Mouse (Mus musculus): ENCODE measurements at regions not wholly inside any gene's neighbourhood (a gene's known extent, or its start where the extent isn't known, plus 50 kb on each side); places are given as distances from the start of the nearest gene placed in this dataset.
"Not testable (repeated sequence)": the region's sequence is repeated elsewhere in the genome, so short reads cannot be mapped to it uniquely, and the experiment has no call there.

GRCm38 (mm10) chr10:113759099-113759498 is 830.3 kb upstream of the Atxn7l3b start:
- DNase-seq (ENCODE audit: low read depth, low spot score): no peak

- no peak for DNase-seq (ENCODE audit: low read depth, low spot score)
Measured at GRCm38 (mm10) chr10:113736224-113736623, 807.4 kb upstream of the Atxn7l3b start.

DNA sequence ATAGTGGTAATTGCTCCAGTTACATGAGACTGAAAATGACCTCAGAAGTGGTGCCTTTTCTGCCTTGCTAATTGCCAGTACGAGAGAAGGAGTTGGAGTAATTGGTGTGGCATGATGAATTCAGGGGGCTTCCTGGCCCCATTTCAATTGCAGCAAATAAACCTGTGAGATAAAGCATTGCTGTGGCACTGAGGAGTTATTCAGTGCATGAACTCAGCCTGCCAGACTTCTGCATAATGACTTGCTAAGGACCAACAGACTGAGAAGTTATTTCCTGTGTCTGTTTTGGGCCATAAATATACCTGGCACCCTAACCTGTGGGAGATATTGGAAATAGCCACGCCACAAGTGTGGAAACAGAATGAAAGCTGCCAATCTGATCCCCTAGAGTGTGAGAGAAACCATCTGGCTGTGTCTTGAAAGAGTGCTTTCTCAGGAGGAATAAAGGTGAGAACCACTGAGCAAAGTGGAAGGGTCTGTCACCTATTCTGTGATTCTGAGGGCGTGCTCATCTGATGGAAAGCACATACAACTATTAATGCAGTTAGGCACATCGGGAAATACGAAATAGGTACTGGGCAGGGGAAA is 776.4 kb upstream of the Atxn7l3b start:
- no peak for DNase-seq (ENCODE audit: low read depth, low spot score)

GRCm38 (mm10) chr10:113670636-113671035 is 741.8 kb upstream of the Atxn7l3b start:
- not testable (repeated sequence) for DNase-seq (ENCODE audit: low read depth, low spot score)

GRCm38 (mm10) chr10:113652803-113653454 is 724.1 kb upstream of the Atxn7l3b start:
- DNase-seq (ENCODE audit: low read depth, low spot score): no peak

DNA sequence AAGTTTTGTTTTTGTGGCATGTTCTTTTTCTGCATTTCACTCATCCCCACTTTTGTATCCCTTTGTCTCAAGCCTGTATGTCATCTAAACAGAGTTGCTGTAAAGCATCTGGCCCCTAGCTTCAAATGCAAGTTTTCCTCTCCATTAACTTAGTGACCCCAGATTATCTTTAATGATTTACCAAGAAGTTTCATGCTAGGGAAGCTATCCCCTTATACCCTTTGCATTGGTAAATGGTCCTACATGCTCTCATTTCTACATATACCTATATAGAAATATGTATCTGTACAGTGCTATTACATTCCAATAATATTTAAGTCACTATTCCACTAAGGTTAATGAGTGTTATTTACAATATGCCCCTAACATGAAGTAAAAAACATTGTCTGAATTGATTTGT is 723.3 kb upstream of the Atxn7l3b start:
- no peak for DNase-seq (ENCODE audit: low read depth, low spot score)

GRCm38 (mm10) chr10:113620420-113620819 is 691.6 kb upstream of the Atxn7l3b start:
- no peak for DNase-seq (ENCODE audit: low read depth, low spot score)

DNA sequence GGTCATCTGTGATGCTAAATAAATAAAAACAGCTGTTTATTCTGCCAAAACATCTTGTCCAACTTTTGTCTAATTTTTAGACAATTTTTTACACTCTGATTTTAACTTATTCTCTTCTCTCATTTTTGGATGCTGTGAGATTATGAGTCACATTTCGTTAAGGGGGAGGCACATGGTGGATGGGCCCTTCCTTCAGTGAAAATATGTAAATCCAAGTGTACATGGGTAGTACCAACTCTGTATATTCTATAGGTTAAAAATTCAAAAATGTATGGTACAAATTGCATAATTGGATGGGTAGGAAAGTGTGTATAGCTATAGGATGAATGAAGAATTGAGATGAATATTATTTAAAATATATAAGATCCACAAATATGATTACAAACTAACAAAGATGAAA is 687.1 kb upstream of the Atxn7l3b start:
- no peak for DNase-seq (ENCODE audit: low read depth, low spot score)

GRCm38 (mm10) chr10:113593436-113593835 is 664.6 kb upstream of the Atxn7l3b start:
- DNase-seq (ENCODE audit: low read depth, low spot score): peak; percentile 39

DNA sequence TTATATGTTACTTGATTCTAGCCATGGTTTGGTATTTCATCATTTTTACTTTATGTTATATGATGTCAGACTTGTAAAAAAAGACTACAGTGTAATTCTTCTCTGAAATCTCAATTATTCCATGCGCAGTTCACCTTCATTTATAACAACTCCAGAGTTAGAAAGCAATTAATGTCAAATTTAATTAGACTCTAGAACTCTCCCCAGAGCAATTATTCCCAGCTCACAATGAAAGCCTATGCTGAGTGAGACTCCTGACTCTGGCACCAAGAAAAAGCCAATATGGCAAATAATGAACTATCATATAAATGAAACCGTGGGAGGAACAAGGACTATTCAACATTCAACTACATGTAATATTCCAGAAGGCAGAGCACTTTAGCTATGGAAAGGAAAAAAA is 663.3 kb upstream of the Atxn7l3b start:
- no peak for DNase-seq (ENCODE audit: low read depth, low spot score)

DNA sequence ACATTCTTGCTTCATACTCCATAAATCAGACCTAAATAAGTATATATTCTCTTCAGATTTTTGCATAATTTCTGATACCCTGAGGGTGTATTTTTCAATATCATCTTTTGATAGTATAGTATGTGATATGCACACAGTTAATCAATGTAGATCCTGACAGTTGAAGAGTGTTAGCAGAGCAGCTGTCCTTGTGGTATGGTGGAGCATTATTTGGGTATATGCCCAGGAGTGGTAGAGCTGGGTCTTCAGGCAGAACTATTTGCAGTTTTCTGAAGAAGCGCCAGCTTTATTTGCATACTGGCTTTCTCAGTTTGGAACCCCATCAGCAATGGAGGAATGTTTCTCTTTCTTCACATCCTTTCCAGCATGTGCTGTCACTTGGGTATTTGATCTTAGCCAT is 641.5 kb upstream of the Atxn7l3b start:
- no peak for DNase-seq (ENCODE audit: low read depth, low spot score)
